Mouse (Mus musculus): ENCODE data around the gene Ly6g5c.

The Ly6g5c gene

GRCm38 (mm10) chr17:35146139-35146538 lies 38.1 kb downstream of the Ly6g5c start:
- DNase-seq (ENCODE audit: low read depth) = no peak

GRCm38 (mm10) chr17:35147348-35147747 lies 39.3 kb downstream of the Ly6g5c start:
- DNase-seq (ENCODE audit: low read depth) = no peak

- no peak for DNase-seq (ENCODE audit: low read depth)
These were observed 40.0 kb downstream of the Ly6g5c start for GRCm38 (mm10) chr17:35147922-35148639.

GRCm38 (mm10) chr17:35152121-35152520 lies 44.0 kb downstream of the Ly6g5c start:
- no peak for DNase-seq (ENCODE audit: low read depth)

GRCm38 (mm10) chr17:35153077-35153476 lies 45.0 kb downstream of the Ly6g5c start:
- no peak for DNase-seq (ENCODE audit: low read depth)

- no peak for DNase-seq (ENCODE audit: low read depth)
These were observed 45.9 kb downstream of the Ly6g5c start for GRCm38 (mm10) chr17:35153931-35154330.

GRCm38 (mm10) chr17:35154616-35155015 lies 46.5 kb downstream of the Ly6g5c start:
- DNase-seq (ENCODE audit: low read depth) = no peak

- no peak for DNase-seq (ENCODE audit: low read depth)
These were observed 47.4 kb downstream of the Ly6g5c start for GRCm38 (mm10) chr17:35155451-35155850.

GRCm38 (mm10) chr17:35156461-35157200 lies 48.6 kb downstream of the Ly6g5c start:
- no peak for DNase-seq (ENCODE audit: low read depth)

- no peak for DNase-seq (ENCODE audit: low read depth)
These were observed 49.2 kb downstream of the Ly6g5c start for GRCm38 (mm10) chr17:35157254-35157653.

- no peak for DNase-seq (ENCODE audit: low read depth)
These were observed 49.6 kb downstream of the Ly6g5c start for GRCm38 (mm10) chr17:35157661-35158175.

GRCm38 (mm10) chr17:35158850-35159593 lies 50.9 kb downstream of the Ly6g5c start:
- DNase-seq (ENCODE audit: low read depth) = no peak

- DNase-seq (ENCODE audit: low read depth) = no peak
These were observed 51.6 kb downstream of the Ly6g5c start for GRCm38 (mm10) chr17:35159638-35160037.

GRCm38 (mm10) chr17:35161421-35161820 lies 53.3 kb downstream of the Ly6g5c start:
- no peak for DNase-seq (ENCODE audit: low read depth)
